Mouse (Mus musculus) MEL (cell line): Measurements from ENCODE around the gene BC051665.
A peak's percentile ranks its signal among the peaks of the same experiment; 100 is the strongest.

Experiments used
- CTCF ChIP-seq, 3 experiments: IDR thresholded peaks in 2 of 3; conservative IDR thresholded peaks in 1 of 3; 2 replicates each; pipeline ENCODE4 v1.5.1; 2011 to 2012; ENCODE audit warnings: low read length in 3 of 3, low read depth in 2 of 3, mild to moderate bottlenecking in 2 of 3, improper control_type of control experiment in 1 of 3, inconsistent platforms in 1 of 3, mixed read lengths in 1 of 3, moderate library complexity in 1 of 3; ENCODE audit not compliant: control insufficient read depth in 1 of 3, insufficient read depth in 1 of 3, poor library complexity in 1 of 3, severe bottlenecking in 1 of 3
- E2F4 ChIP-seq: IDR thresholded peaks from 2 replicates; pipeline ENCODE4 v1.6.1; 2011; ENCODE audit warnings: low read depth, low read length, improper control_type of control experiment, borderline replicate concordance
- EP300 ChIP-seq, 2 experiments: IDR thresholded peaks; 2 replicates each; pipeline ENCODE4 v1.6.1; 2011; ENCODE audit warnings: improper control_type of control experiment in 2 of 2, low read length in 2 of 2, low read depth in 1 of 2, mild to moderate bottlenecking in 1 of 2
- GABPA ChIP-seq: IDR thresholded peaks from 2 replicates; pipeline ENCODE4 v1.6.1; 2012; ENCODE audit warnings: low read depth, mild to moderate bottlenecking, inconsistent platforms, low read length, improper control_type of control experiment, moderate library complexity
- JUND ChIP-seq: IDR thresholded peaks from 2 replicates; pipeline ENCODE4 v1.6.1; 2011; ENCODE audit warnings: low read depth, mild to moderate bottlenecking, improper control_type of control experiment, low read length
- MAFK ChIP-seq: IDR thresholded peaks from 2 replicates; pipeline ENCODE4 v1.6.1; 2011; ENCODE audit warnings: low read depth, mild to moderate bottlenecking, low read length, improper control_type of control experiment, borderline replicate concordance
- MAX ChIP-seq: IDR thresholded peaks from 2 replicates; pipeline ENCODE4 v1.6.1; 2011; ENCODE audit warnings: low read length, improper control_type of control experiment
- MAZ ChIP-seq: IDR thresholded peaks from 2 replicates; pipeline ENCODE4 v1.6.1; 2012; ENCODE audit warnings: low read depth, mild to moderate bottlenecking, inconsistent platforms, low read length, improper control_type of control experiment
- MYC ChIP-seq: IDR thresholded peaks from 2 replicates; pipeline ENCODE4 v1.6.1; 2011; ENCODE audit warnings: low read depth, mild to moderate bottlenecking, low read length, improper control_type of control experiment, moderate library complexity
- POLR2A ChIP-seq, 2 experiments: IDR thresholded peaks; 2 replicates each; pipeline ENCODE4 v1.6.1; 2011 to 2012; ENCODE audit warnings: low read length in 2 of 2, mild to moderate bottlenecking in 2 of 2, control low read depth in 1 of 2, improper control_type of control experiment in 1 of 2, low read depth in 1 of 2, moderate library complexity in 1 of 2; ENCODE audit not compliant: control insufficient read depth in 1 of 2, insufficient read depth in 1 of 2, poor library complexity in 1 of 2
- TBP ChIP-seq: IDR thresholded peaks from 2 replicates; pipeline ENCODE4 v1.8.0; 2011; ENCODE audit warnings: low read depth, low read length, improper control_type of control experiment
- ZKSCAN1 ChIP-seq: IDR thresholded peaks from 2 replicates; pipeline ENCODE4 v1.6.1; 2012; ENCODE audit warnings: low read depth, mild to moderate bottlenecking, inconsistent platforms, low read length, improper control_type of control experiment, moderate library complexity
- ZNF384 ChIP-seq: IDR thresholded peaks from 2 replicates; pipeline ENCODE4 v1.6.1; 2012; ENCODE audit warnings: low read depth, mild to moderate bottlenecking, inconsistent platforms, low read length, improper control_type of control experiment

DNA sequence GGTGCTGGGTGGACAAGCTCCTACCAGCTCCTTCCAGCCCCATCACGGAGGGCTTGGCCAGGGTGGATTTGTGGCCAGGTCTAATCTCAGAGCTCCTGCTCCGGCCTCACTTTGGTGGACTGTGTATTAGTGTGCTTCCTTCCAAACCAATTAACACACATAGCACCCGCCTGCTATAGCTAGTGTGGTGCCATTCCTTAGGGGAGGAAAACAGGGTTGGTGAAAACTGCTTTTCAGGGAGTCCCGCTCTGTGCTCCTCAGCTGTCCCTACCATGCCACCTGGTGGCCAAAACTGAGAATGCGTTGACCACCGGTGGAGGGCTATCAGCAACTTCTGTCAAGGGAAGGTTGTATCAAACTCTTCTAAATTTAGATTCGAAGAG, 42.1 kb downstream of the BC051665 start:
- TF ChIP-seq POLR2A (IDR thresholded peaks at IDR 0.05; ENCODE audit: control insufficient read depth in 1 of 2, insufficient read depth in 1 of 2, low read depth in 1 of 2, low read length in 2 of 2, poor library complexity in 1 of 2) (no peak), JUND (no peak), ZKSCAN1 (no peak), EP300 (IDR thresholded peaks at IDR 0.05; ENCODE audit: low read depth in 1 of 2, low read length in 2 of 2) (no peak), CTCF (IDR thresholded peaks at IDR 0.05 in 2 of 3, conservative IDR thresholded peaks at IDR 0.05 in 1 of 3; ENCODE audit: control insufficient read depth in 1 of 3, insufficient read depth in 1 of 3, low read depth in 2 of 3, low read length in 3 of 3, poor library complexity in 1 of 3, severe bottlenecking in 1 of 3) (peak; percentile 81 to 83 (median 83)), ZNF384 (no peak), GABPA (no peak), MAZ (no peak), MAX (no peak), E2F4 (no peak), MAFK (no peak), TBP (no peak), MYC (0 out of 2 replicates have a peak, but pooled peaks have one; percentile 24)
